24 mouse cellular contexts compared by ENCODE assay signal in genomic region chr2:150985359-150985758, GRCm38 (mm10).
"Had no signal": no experiment of that assay in that cellular context is flagged by ENCODE, and none has a peak within 500 bp of the region (broad histone marks: within the 10 kb centered on the region; RNA-seq: fewer than 3 reads in every experiment).

No protein-coding gene starts in this region.

- H3K9me3 ChIP-seq: embryonic facial prominence, embryonic 10.5 days; embryonic facial prominence, embryonic 12.5 days; embryonic facial prominence, embryonic 13.5 days; embryonic facial prominence, embryonic 15.5 days; forebrain, embryonic 13.5 days; forebrain, embryonic 15.5 days; heart, embryonic 10.5 days had no signal

- DNase-seq: cerebellum, adult 9-11 months; cerebellum, postnatal 10 days; cerebellum, postnatal 14 days; cerebellum, postnatal 25 days; cerebellum, postnatal 36 days; embryo, embryonic 11 days; forebrain, postnatal 0 days; gastrocnemius, adult 2 months; gastrocnemius, postnatal 10 days; gastrocnemius, postnatal 14 days; gastrocnemius, postnatal 25 days; gastrocnemius, postnatal 36 days; heart, adult 18-20 months; heart, adult 2 months had no signal

- H3K36me3 ChIP-seq: embryonic facial prominence, embryonic 12.5 days; embryonic facial prominence, embryonic 15.5 days; forebrain, embryonic 12.5 days; forebrain, embryonic 15.5 days; heart, embryonic 10.5 days had no signal

- H3K27me3 ChIP-seq: embryonic facial prominence, embryonic 12.5 days; embryonic facial prominence, embryonic 13.5 days; embryonic facial prominence, embryonic 15.5 days; forebrain, embryonic 12.5 days; forebrain, embryonic 13.5 days; forebrain, embryonic 15.5 days had no signal

- H3K4me1 ChIP-seq: embryonic facial prominence, embryonic 10.5 days; embryonic facial prominence, embryonic 12.5 days; embryonic facial prominence, embryonic 13.5 days; embryonic facial prominence, embryonic 15.5 days; forebrain, embryonic 10.5 days; forebrain, embryonic 12.5 days; forebrain, embryonic 13.5 days; forebrain, embryonic 15.5 days had no signal

- H3K9ac ChIP-seq: embryonic facial prominence, embryonic 12.5 days; embryonic facial prominence, embryonic 13.5 days; embryonic facial prominence, embryonic 15.5 days; forebrain, embryonic 12.5 days; forebrain, embryonic 13.5 days; forebrain, embryonic 15.5 days; forebrain, postnatal 0 days had no signal

- H3K27ac ChIP-seq: embryonic facial prominence, embryonic 10.5 days; embryonic facial prominence, embryonic 12.5 days; embryonic facial prominence, embryonic 13.5 days; embryonic facial prominence, embryonic 15.5 days; forebrain, embryonic 10.5 days; forebrain, embryonic 12.5 days; forebrain, embryonic 13.5 days; forebrain, embryonic 15.5 days; gastrocnemius, adult 2 months; heart, adult 2 months; heart, embryonic 10.5 days had no signal

- H3K4me3 ChIP-seq: embryonic facial prominence, embryonic 10.5 days; embryonic facial prominence, embryonic 12.5 days; embryonic facial prominence, embryonic 13.5 days; embryonic facial prominence, embryonic 15.5 days; erythroblast, embryonic 14.5 days; forebrain, embryonic 10.5 days; forebrain, embryonic 12.5 days; forebrain, embryonic 13.5 days; forebrain, embryonic 15.5 days; gastrocnemius, adult 2 months; heart, adult 2 months; heart, embryonic 10.5 days had no signal

- H3K4me2 ChIP-seq: embryonic facial prominence, embryonic 12.5 days; embryonic facial prominence, embryonic 13.5 days; embryonic facial prominence, embryonic 15.5 days; forebrain, embryonic 12.5 days; forebrain, embryonic 13.5 days; forebrain, embryonic 15.5 days had no signal
